Mouse (Mus musculus) cerebellum, postnatal 14 days (tissue): ENCODE data around the gene Ubqln1.

Experiments
- DNase-seq, 2 experiments: peaks; one replicate each; pipeline ENCODE4 v3.0.0; 2021; ENCODE audit warnings: mixed read lengths in 2 of 2

Ubqln1 gene

DNA sequence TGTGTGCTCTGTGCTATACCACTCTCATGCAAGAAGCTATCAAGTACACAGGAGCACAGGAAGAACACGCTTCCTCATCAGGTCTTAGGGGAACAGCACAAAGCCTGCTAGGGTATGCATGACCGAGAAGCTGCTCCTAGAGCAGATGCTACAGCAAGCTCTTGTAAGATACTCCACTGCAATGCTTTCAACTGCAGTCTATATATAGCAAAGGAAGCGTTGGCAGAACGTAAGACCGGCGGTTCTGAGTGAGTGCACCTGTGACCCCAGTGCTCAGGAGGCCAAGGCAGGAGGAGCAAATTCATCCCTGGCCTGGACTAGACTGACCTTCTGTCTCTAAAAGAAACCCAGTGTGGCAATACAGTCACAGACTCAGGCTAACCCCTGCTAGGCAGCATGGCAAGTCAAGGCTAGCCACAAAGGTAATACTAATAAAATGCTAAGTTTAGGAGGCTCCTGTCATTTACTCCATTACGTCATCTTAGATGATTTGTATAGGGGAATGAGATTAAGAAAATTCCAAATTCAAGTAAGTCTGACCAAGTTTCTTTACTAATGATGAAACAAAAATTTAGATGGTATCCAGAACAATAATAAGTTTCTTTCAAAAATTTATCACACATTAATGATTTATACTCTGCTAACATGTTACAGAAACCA lies 17.3 kb downstream of the Ubqln1 start:
- DNase-seq: no peak

GRCm38 (mm10) chr13:58197211-58197610 lies 18.2 kb downstream of the Ubqln1 start:
- DNase-seq: peak; percentile 19 to 43

- no peak for DNase-seq
Observed at GRCm38 (mm10) chr13:58194908-58195307, 20.5 kb downstream of the Ubqln1 start.

GRCm38 (mm10) chr13:58193221-58193620 lies 22.2 kb downstream of the Ubqln1 start:
- no peak for DNase-seq

DNA sequence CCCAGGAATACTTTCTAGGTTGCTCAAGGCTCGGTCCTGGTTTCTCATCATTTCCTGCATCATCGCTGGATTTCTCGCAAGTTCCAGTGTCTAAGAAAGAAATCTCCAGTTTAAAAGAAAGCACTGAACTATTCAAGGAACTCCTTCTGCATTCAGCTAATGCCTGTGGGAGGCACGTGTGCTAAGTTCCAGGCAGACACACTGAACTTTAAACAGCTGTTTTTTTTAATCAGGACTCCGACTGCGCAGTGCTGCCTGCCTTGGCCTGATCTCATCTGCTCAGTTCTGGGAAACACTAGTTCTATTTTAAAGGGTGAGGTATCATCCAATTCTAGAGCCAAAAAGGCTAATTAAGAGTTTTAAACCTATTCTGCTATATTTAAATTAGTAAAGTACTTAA lies 23.3 kb downstream of the Ubqln1 start:
- no peak for DNase-seq

- DNase-seq: no peak
Observed at GRCm38 (mm10) chr13:58191516-58191915, 23.9 kb downstream of the Ubqln1 start.

- no peak for DNase-seq
Observed at GRCm38 (mm10) chr13:58189473-58189872, 26.0 kb downstream of the Ubqln1 start.

DNA sequence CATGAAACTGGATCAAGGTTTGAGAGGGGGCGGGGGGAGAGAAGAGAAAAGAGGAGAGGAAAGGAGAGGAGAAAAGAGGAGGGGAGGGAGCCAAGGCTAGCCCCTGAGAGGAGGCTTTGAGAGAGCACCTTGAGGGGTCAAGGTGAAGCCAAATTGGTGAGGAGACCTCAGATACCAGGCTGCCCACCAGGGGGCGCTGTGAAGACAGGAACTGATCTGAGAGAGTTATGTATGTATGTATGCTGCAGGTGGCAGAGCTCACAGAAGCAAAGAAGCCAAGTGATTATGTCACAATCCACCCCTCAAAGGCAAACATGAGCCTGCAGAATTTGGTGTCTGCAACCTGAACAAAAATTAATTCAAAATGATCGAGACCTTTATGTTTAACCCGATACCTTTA lies 27.0 kb downstream of the Ubqln1 start:
- peak; percentile 94 to 98 for DNase-seq

DNA sequence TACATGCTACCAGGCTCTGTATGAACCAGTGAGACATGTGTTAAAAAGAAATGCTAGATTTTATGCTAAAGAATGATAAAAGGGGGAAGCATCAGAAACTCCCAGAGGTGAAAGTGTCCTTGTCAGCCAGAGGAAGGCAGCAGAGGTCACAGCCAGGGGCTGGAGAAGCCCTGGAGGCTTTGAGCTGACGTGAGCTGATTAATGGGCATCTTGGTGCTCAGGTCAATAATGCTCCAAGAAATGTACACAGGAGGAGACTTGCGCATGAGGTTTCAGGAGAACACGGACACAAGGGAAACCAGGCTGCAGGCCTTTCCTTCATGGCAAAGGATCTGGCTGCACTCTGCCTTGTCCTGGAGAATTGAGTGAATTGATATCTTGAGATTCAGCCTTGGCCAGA lies 27.7 kb downstream of the Ubqln1 start:
- DNase-seq: no peak

GRCm38 (mm10) chr13:58186281-58186680 lies 29.2 kb downstream of the Ubqln1 start:
- no peak for DNase-seq

- DNase-seq: no peak
Observed at GRCm38 (mm10) chr13:58184111-58184510, 31.3 kb downstream of the Ubqln1 start.

GRCm38 (mm10) chr13:58181607-58182551 lies 33.6 kb downstream of the Ubqln1 start:
- DNase-seq: no peak

DNA sequence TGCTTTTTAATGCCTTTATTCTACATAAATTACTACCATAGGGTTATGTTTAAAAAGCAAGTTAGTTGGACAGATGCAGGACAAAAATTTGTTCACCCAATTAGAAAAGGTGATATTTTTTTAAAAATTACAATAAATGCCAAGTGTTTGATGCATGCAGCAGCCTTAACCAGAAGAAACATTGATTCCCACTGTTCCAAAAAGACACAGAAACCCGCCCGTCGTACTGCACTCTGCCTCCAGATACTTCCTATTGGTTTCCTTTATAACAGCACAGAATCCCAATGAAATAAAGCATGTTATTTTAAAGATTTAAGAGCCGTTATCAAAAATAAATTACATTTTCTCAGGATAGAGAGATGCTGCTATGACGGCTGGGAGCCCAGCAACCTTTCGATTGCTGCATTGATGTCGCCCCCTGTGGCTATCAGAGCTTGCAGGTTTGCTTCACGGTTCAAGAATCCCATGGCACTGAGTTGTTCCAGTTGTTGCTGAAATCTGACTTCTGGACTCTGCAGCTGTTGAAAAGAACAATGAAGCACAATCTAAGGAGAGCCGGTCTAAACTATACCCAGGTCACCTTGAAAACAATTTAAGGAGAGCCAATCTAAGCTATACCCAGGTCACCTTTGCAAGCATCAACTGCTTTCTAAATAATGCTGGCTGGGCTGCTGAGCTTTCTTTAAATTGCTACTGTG lies 37.8 kb downstream of the Ubqln1 start:
- peak; percentile 98 to 99 for DNase-seq

- DNase-seq: no peak
Observed at GRCm38 (mm10) chr13:58176105-58176504, 39.3 kb downstream of the Ubqln1 start.

- no peak for DNase-seq
Observed at GRCm38 (mm10) chr13:58168119-58168518, 47.3 kb downstream of the Ubqln1 start.

GRCm38 (mm10) chr13:58163343-58163742 lies 52.1 kb downstream of the Ubqln1 start:
- DNase-seq: no peak

- DNase-seq: no peak
Observed at GRCm38 (mm10) chr13:58160761-58161160, 54.7 kb downstream of the Ubqln1 start.

DNA sequence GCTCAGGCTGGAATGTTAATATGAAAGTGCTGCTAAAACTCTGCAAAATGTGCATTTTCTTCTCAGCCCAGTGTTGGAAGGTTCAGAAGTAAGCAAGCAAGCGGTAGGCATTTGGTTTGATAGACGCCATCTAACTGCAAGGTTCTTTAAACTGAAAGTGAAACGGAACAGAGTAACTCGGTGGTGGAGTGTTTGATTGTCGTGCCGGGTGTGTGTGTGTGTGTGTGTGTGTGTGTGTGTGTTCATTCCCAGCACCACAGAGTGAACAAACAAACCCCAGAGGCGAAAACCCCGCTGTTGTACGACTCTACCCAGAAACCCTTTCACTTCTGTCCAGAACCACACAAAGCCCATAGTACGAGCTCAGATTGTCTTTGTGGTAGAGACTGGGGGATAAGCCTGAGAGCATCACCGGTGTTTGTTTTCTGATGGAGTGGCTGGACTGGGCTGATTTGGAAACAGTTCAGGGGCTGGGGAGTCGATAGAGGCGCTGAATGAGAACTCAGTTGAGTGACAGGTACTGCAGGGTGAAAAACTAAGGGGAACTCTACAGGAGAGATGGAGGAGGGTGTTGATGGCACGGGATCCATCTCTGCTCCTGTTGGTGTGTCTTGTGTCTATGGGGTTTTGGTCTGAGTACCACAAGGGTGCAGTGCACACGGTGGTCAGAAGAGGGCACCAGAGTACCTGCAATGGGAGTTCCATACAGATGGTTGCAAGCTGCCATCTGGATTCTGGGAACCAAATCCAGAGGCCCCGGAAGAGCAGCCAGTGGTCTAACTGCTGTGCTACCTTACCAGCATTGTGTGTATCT lies 57.1 kb downstream of the Ubqln1 start:
- DNase-seq: peak; percentile 93 to 97

GRCm38 (mm10) chr13:58157447-58158098 lies 57.9 kb downstream of the Ubqln1 start, which contains the start of gene Idnk:
Gene Idnk, plus strand, starts transcription at chr13:58157649.
- DNase-seq: peak; percentile 88 to 89

DNA sequence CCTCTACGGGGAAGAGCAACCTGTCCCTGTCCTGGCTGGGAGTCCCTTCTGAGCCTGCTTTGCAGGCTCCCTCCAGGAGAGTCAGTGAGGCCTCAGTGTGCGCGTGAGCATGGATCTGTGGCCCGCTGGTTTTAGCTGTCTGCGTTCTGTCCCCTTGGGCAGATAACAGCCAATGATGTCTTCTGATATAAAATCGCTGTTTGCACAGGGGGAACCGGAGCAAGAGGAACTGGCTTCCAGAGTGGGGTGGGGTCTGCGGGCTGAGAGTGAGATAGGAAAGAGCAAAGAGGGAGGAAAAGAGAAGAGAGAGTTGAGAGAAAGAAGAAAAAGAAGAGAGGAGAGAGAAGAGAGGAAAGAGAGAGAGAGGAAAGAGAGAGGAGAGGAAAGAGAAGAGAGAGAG lies 58.4 kb downstream of the Ubqln1 start:
- DNase-seq: peak; percentile 26 to 38

GRCm38 (mm10) chr13:58156031-58156430 lies 59.4 kb downstream of the Ubqln1 start:
- DNase-seq: peak in 1 of 2 experiments; percentile 41

DNA sequence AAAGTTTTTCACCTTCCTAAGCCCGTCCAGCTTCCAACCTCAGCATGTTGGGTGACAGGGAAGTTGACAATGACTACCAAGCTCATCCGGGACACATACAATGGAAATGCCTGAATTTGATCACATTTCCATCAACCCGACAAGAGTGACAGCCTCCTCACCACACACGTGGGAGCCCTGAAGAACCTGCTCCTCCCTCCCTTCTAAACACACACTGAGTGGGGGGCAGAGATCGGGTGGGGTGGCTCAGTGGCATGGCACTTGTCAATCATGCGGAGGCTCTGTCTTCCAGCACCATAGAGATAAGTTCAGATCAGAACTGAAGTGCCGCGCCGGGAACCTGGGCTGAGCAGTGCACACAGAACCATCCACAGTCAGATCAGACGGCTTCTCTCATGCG lies 65.0 kb downstream of the Ubqln1 start:
- DNase-seq: no peak
